Mouse (Mus musculus) CH12.LX (cell line): ENCODE measurements around the gene Wt1. TPM values are rescaled to one million over a fixed set of nuclear protein-coding genes. Genes with fewer than 3 reads are reported as not detected.

Source experiments
- DNase-seq: peaks from one replicate; pipeline ENCODE4 v3.0.0-alpha.2; 2013; ENCODE audit errors: extremely low read depth
- H3K27ac ChIP-seq: 2 replicates; pipeline ENCODE4 v1.5.1; 2012; ENCODE audit warnings: low read depth, mild to moderate bottlenecking, control low read depth, moderate library complexity; ENCODE audit not compliant: insufficient read depth
- H3K27me3 ChIP-seq: replicated peaks from 2 replicates; pipeline ENCODE3; 2012; ENCODE audit warnings: inconsistent platforms
- H3K36me3 ChIP-seq, 2 experiments: replicated peaks in 1 of 2; 2 replicates each; pipeline versions ENCODE3 to v1.6.1; 2012; ENCODE audit warnings: inconsistent platforms in 1 of 2, low read length in 1 of 2, mild to moderate bottlenecking in 1 of 2, mixed read lengths in 1 of 2, moderate library complexity in 1 of 2; ENCODE audit not compliant: control insufficient read depth in 1 of 2, insufficient read depth in 1 of 2
- H3K4me1 ChIP-seq, 2 experiments: 2 replicates each; pipeline ENCODE4 v1.6.1; 2012; ENCODE audit warnings: inconsistent platforms in 1 of 2, moderate library complexity in 1 of 2; ENCODE audit not compliant: insufficient read depth in 2 of 2, control insufficient read depth in 1 of 2
- H3K4me2 ChIP-seq: 2 replicates; pipeline ENCODE4 v1.6.1; 2012; ENCODE audit warnings: low read depth, mild to moderate bottlenecking, control low read depth; ENCODE audit not compliant: poor library complexity, insufficient read depth, severe bottlenecking
- H3K4me3 ChIP-seq, 3 experiments: fragments of 150-350 bp in 1 of 3; sonication (generic) in 1 of 3; replicated peaks in 1 of 3; 2 replicates each; pipeline versions ENCODE3 to v1.5.1; 2011 to 2012; ENCODE audit warnings: low read depth in 2 of 3, low read length in 2 of 3, mild to moderate bottlenecking in 2 of 3, moderate library complexity in 2 of 3, control low read depth in 1 of 3, improper control_type of control experiment in 1 of 3, inconsistent platforms in 1 of 3, mixed read lengths in 1 of 3; ENCODE audit not compliant: poor library complexity in 1 of 3
- H3K79me2 ChIP-seq: replicated peaks from 2 replicates; pipeline ENCODE4 v1.6.1; 2012; ENCODE audit warnings: mild to moderate bottlenecking, moderate library complexity; ENCODE audit not compliant: control insufficient read depth, poor library complexity, insufficient read depth, severe bottlenecking; ENCODE audit errors: extremely low read depth
- H3K9ac ChIP-seq: 2 replicates; pipeline ENCODE4 v1.6.1; 2012; ENCODE audit warnings: low read depth, mild to moderate bottlenecking, control low read depth, moderate library complexity; ENCODE audit not compliant: insufficient read depth
- H3K9me3 ChIP-seq: replicated peaks from 2 replicates; pipeline ENCODE3; 2012; ENCODE audit warnings: low read length, inconsistent platforms, mixed read lengths
- CHD1 ChIP-seq: IDR thresholded peaks from 2 replicates; pipeline ENCODE4 v1.6.1; 2012; ENCODE audit warnings: low read depth, low read length, improper control_type of control experiment, inconsistent platforms
- CTCF ChIP-seq, 2 experiments: IDR thresholded peaks in 1 of 2; conservative IDR thresholded peaks in 1 of 2; 2 replicates each; pipeline ENCODE4 v1.5.1; 2011 to 2012; ENCODE audit warnings: low read depth in 2 of 2, low read length in 2 of 2, improper control_type of control experiment in 1 of 2, inconsistent platforms in 1 of 2, mild to moderate bottlenecking in 1 of 2, moderate library complexity in 1 of 2
- E2F4 ChIP-seq: IDR thresholded peaks from 2 replicates; pipeline ENCODE4 v1.6.1; 2011; ENCODE audit warnings: low read depth, low read length, improper control_type of control experiment; ENCODE audit not compliant: insufficient replicate concordance
- ELF1 ChIP-seq: IDR thresholded peaks from 2 replicates; pipeline ENCODE4 v1.6.1; 2014; ENCODE audit warnings: low read depth, mild to moderate bottlenecking, inconsistent platforms, low read length, improper control_type of control experiment
- GABPA ChIP-seq: IDR thresholded peaks from 2 replicates; pipeline ENCODE4 v1.6.1; 2012; ENCODE audit warnings: low read depth, low read length, improper control_type of control experiment, inconsistent platforms; ENCODE audit not compliant: insufficient replicate concordance
- JUN ChIP-seq: IDR thresholded peaks from 2 replicates; pipeline ENCODE4 v1.6.1; 2011; ENCODE audit warnings: low read depth, mild to moderate bottlenecking, low read length, improper control_type of control experiment, moderate library complexity; ENCODE audit not compliant: insufficient read depth
- KAT2A ChIP-seq: IDR thresholded peaks from 2 replicates; pipeline ENCODE4 v1.6.1; 2012; ENCODE audit warnings: low read length, improper control_type of control experiment, inconsistent platforms; ENCODE audit not compliant: insufficient replicate concordance
- MAX ChIP-seq: IDR thresholded peaks from 2 replicates; pipeline ENCODE4 v1.6.1; 2011; ENCODE audit warnings: low read length, improper control_type of control experiment
- MEF2A ChIP-seq: IDR thresholded peaks from 2 replicates; pipeline ENCODE4 v1.6.1; 2014; ENCODE audit warnings: low read depth, mild to moderate bottlenecking, inconsistent platforms, low read length, improper control_type of control experiment, borderline replicate concordance
- MYC ChIP-seq: IDR thresholded peaks from 2 replicates; pipeline ENCODE4 v1.6.1; 2011; ENCODE audit warnings: low read depth, mild to moderate bottlenecking, improper control_type of control experiment, low read length
- PAX5 ChIP-seq: IDR thresholded peaks from 2 replicates; pipeline ENCODE4 v1.6.1; 2012; ENCODE audit warnings: low read length, inconsistent platforms, mixed read lengths
- RAD21 ChIP-seq: IDR thresholded peaks from 2 replicates; pipeline ENCODE4 v1.6.1; 2011; ENCODE audit warnings: low read depth, mild to moderate bottlenecking, low read length, improper control_type of control experiment, moderate library complexity
- RCOR1 ChIP-seq: conservative IDR thresholded peaks from 2 replicates; pipeline ENCODE4 v1.6.1; 2012; ENCODE audit warnings: low read depth, mild to moderate bottlenecking, inconsistent platforms, low read length, improper control_type of control experiment
- TBP ChIP-seq: conservative IDR thresholded peaks from 2 replicates; pipeline ENCODE4 v1.6.1; 2011; ENCODE audit warnings: low read depth, low read length, improper control_type of control experiment
- UBTF ChIP-seq: IDR thresholded peaks from 2 replicates; pipeline ENCODE4 v1.6.1; 2012; ENCODE audit warnings: low read depth, mild to moderate bottlenecking, inconsistent platforms, low read length, improper control_type of control experiment, moderate library complexity
- USF1 ChIP-seq: IDR thresholded peaks from 2 replicates; pipeline ENCODE4 v1.6.1; 2014; ENCODE audit warnings: low read depth, mild to moderate bottlenecking, inconsistent platforms, low read length, improper control_type of control experiment
- ZMIZ1 ChIP-seq: IDR thresholded peaks from 2 replicates; pipeline ENCODE4 v1.6.1; 2012; ENCODE audit warnings: low read depth, mild to moderate bottlenecking, inconsistent platforms, low read length, improper control_type of control experiment
- dilution Hi-C: fragments of 300-500 bp; cut with MboI; formaldehyde crosslinking; loops from 2 replicates; pipeline ENCODE4 v1.14.3; 2020; ENCODE audit warnings: low sequenced_read_pairs; ENCODE audit not compliant: extremely low pct_unique_long_range_greater_than_20kb, extremely low pct_ligation_motif_present
- in situ Hi-C: fragments of 300-500 bp; cut with MboI; formaldehyde crosslinking; loops from 3 replicates; pipeline ENCODE4 v1.14.3; 2019; ENCODE audit warnings: low sequenced_read_pairs, low pct_ligation_motif_present, low pct_unique_long_range_greater_than_20kb, mixed read lengths
- polyA plus RNA-seq: library from polyadenylated mRNA; unstranded; fragments of >175 nt; gene quantifications from 2 replicates; pipeline ENCODE4 v1.2.1, GENCODE M21; 2012; ENCODE audit warnings: low read depth; ENCODE audit not compliant: insufficient read length
- total RNA-seq, 2 experiments: library from RNA; depleted of rRNA; stranded (reverse); fragments of 300-350 nt in 1 of 2; fragments of >200 nt in 1 of 2; gene quantifications; 2 replicates each; pipeline ENCODE4 v1.2.3; 2012 to 2014

Wt1 gene
- total and polyA plus RNA-seq, 3 experiments, result not detected

DNA sequence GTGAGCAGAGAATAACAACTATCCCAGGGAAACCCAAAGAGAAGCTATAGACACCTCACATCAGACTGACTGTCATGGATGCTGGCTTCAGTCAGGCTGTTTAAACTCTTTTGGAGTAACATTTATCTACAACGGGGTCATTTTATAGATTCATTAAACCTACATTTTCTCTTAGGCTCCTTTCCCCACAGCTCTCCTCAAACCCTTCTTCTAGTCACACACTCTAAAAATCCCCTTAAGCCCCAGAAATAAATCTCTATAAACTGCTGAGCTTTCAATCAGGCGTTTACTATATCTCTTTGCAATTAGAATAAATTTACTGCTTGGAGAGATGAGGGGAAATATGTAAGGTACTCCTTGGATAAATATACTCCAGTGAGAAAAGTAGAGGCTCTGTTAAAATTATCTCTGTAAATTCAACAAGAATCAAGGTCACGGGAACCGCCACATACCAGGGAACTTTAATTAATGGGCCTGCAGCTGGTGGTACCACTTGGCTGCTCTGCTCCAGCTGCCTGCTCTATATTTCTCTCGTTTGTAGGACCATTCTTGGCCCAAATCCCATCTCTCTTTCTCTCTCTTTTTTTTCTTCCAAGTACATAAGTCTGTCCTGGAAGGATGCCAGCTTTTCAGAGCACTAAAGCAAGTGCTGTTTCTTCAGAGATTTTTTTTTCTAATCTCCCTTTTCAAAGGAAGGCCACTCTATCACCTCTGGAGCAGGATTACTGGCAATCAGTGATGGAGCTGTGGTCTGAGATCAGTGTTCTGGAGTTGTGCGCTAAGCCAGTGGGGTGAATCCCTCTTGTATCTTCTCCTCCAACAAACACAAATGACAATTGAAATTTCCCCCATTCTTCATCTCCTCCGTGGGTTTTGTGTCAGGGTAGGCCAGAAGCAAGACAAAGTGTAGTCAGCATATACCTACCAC, 36.5 kb upstream of the Wt1 start:
- no peaks in the 10 kb centered on the region for H3K9me3 ChIP-seq
- H3K4me1 ChIP-seq, result no peaks in the 10 kb centered on the region
- no peaks in the 10 kb centered on the region for H3K79me2 ChIP-seq
- DNase-seq, result no peak
- H3K4me3 ChIP-seq, result no peak overlapping the region
- TF ChIP-seq KAT2A, result no peak
- no peak for TF ChIP-seq RAD21
- no peak for TF ChIP-seq TBP
- TF ChIP-seq MEF2A, result no peak
- no peak for TF ChIP-seq MYC
- TF ChIP-seq E2F4, result no peak
- no peak for TF ChIP-seq UBTF
- no peak for TF ChIP-seq CHD1
- no peak for TF ChIP-seq ELF1
- TF ChIP-seq MAX, result no peak
- no peak for TF ChIP-seq PAX5
- TF ChIP-seq USF1, result no peak
- no peak for TF ChIP-seq RCOR1
- TF ChIP-seq CTCF (conservative IDR thresholded peaks at IDR 0.05 in 1 of 2, IDR thresholded peaks at IDR 0.05 in 1 of 2; ENCODE audit: low read depth in 2 of 2, low read length in 2 of 2), result no peak
- no peak for TF ChIP-seq GABPA
- TF ChIP-seq JUN, result no peak
- TF ChIP-seq ZMIZ1, result no peak
- dilution Hi-C loops, result no loop called here
- H3K27me3 ChIP-seq, result no peaks in the 10 kb centered on the region
- H3K4me2 ChIP-seq, result no peak overlapping the region
- H3K27ac ChIP-seq, result no peak overlapping the region
- no peaks in the 10 kb centered on the region for H3K36me3 ChIP-seq
- H3K9ac ChIP-seq, result no peak overlapping the region
- in situ Hi-C loops, result no loop called here

- TF ChIP-seq JUN (no peak), MYC (no peak), ZMIZ1 (no peak)
- TF ChIP-seq, all 38 proteins: peak for 0
- dilution Hi-C loops, result no loop called here
- no peak overlapping the region for H3K27ac ChIP-seq
- in situ Hi-C loops, result no loop called here
- H3K4me1 ChIP-seq, result peaks cover 0 to 6% of the 10 kb centered on the region in 2 experiments; a peak in 3 of 4 replicates
- no peaks in the 10 kb centered on the region for H3K36me3 ChIP-seq
- no peak overlapping the region for H3K9ac ChIP-seq
- H3K9me3 ChIP-seq, result no peaks in the 10 kb centered on the region
- DNase-seq, result no peak
- H3K27me3 ChIP-seq, result no peaks in the 10 kb centered on the region
- H3K79me2 ChIP-seq, result no peaks in the 10 kb centered on the region
- H3K4me3 ChIP-seq, result no peak overlapping the region
- no peak overlapping the region for H3K4me2 ChIP-seq
Measured at GRCm38 (mm10) chr2:105090991-105091390, 35.3 kb upstream of the Wt1 start.
